Mouse (Mus musculus): ENCODE measurements around the gene Cmtm4.

- TF ChIP-seq CTCF (IDR thresholded peaks at IDR 0.05; ENCODE audit: borderline replicate concordance, control insufficient read depth, extremely low read depth, insufficient read depth, low read length, poor library complexity) = no peak
- no peak for TF ChIP-seq POLR2A (IDR thresholded peaks at IDR 0.05; ENCODE audit: control insufficient read depth, extremely low read depth, insufficient read depth, low read length, poor library complexity)
These were observed 18.2 kb upstream of the Cmtm4 start for GRCm38 (mm10) chr8:104413770-104414169.

Data from thymus, adult 2 months (tissue).